Mouse (Mus musculus): Measurements from ENCODE around the gene Gm45618. TPM values are rescaled to one million over a fixed set of nuclear protein-coding genes. Genes with fewer than 3 reads are reported as not detected.
A peak's percentile ranks its signal among the peaks of the same experiment; 100 is the strongest.
"Not testable (repeated sequence)": the region's sequence is repeated elsewhere in the genome, so short reads cannot be mapped to it uniquely, and the experiment has no call there.

The Gm45618 gene
- polyA plus RNA-seq, 1 experiment from 2014 or later = not detected

DNA sequence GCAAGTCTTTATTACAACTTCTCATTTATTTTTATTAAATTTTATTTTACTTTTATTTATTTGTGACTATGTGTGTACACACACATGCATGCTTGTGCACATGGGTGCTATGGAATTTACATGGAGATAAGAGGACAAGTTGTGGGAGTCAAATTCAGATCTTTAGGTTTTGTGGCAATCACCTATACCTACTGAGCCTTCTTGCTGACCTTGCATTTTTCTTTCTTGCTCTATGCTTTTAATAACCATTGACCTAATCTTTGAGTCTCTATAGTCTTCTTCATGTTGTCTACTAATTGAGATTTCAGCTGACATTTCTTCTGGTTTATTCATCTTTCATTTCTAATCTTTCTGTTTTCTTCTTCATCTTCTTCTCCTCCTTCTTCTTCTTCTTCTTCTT is 28.1 kb upstream of the Gm45618 start:
- H3K9me3 ChIP-seq (replicated peaks; ENCODE audit: low read length) = no peaks in the 10 kb centered on the region
- H3K27ac ChIP-seq = no peak overlapping the region
- no peak for DNase-seq (ENCODE audit: low spot score)
- H3K27me3 ChIP-seq (ENCODE audit: insufficient read depth, low read length) = no peaks in the 10 kb centered on the region
- no peaks in the 10 kb centered on the region for H3K4me1 ChIP-seq (replicated peaks; ENCODE audit: insufficient read depth, low read length)
- no peak overlapping the region for H3K9ac ChIP-seq (ENCODE audit: low read depth, low read length)
- no peaks in the 10 kb centered on the region for H3K36me3 ChIP-seq (ENCODE audit: insufficient read depth, low read length)
- no peak for TF ChIP-seq CTCF (IDR thresholded peaks at IDR 0.05; ENCODE audit: low read depth)
- ATAC-seq (replicated peaks; ENCODE audit: low FRiP score, low read depth) = no peak
- H3K4me2 ChIP-seq (ENCODE audit: low read length) = no peak overlapping the region
- no peak overlapping the region for H3K4me3 ChIP-seq (replicated peaks; ENCODE audit: low read depth, low read length)

DNA sequence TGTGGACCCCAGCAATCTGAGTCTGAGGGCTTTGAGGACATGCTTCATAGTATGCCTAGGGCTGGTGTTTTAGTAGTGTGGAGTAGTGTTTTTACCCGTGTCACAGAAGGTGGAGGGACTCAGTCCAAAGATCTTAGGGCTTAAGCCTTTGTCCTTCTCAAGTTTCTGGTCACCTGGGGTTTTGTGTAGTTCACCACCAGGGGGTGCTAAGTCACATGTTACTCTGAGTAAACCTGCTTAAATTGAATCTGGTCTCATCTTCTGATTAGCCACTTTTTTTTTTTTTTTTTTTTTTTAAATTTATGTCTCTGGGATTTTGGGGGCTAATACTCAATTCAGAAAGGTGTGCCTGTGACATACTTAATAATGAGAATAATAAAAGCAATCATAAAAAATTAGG is 25.5 kb upstream of the Gm45618 start:
- 0% methylated on average over 1 of the region's 1 CpGs for WGBS
- ATAC-seq (replicated peaks; ENCODE audit: low FRiP score, low read depth) (no peak), DNase-seq (ENCODE audit: low spot score) (peak; percentile 84)
- Histone ChIP-seq H3K4me3 (replicated peaks; ENCODE audit: low read depth, low read length) (no peak overlapping the region), H3K9ac (ENCODE audit: low read depth, low read length) (no peak overlapping the region), H3K27ac (no peak overlapping the region), H3K27me3 (ENCODE audit: insufficient read depth, low read length) (no peaks in the 10 kb centered on the region), H3K36me3 (ENCODE audit: insufficient read depth, low read length) (no peaks in the 10 kb centered on the region), H3K4me1 (replicated peaks; ENCODE audit: insufficient read depth, low read length) (no peaks in the 10 kb centered on the region), H3K4me2 (ENCODE audit: low read length) (no peak overlapping the region), H3K9me3 (replicated peaks; ENCODE audit: low read length) (no peaks in the 10 kb centered on the region)
- peak; percentile 76 for TF ChIP-seq CTCF (IDR thresholded peaks at IDR 0.05; ENCODE audit: low read depth)

DNA sequence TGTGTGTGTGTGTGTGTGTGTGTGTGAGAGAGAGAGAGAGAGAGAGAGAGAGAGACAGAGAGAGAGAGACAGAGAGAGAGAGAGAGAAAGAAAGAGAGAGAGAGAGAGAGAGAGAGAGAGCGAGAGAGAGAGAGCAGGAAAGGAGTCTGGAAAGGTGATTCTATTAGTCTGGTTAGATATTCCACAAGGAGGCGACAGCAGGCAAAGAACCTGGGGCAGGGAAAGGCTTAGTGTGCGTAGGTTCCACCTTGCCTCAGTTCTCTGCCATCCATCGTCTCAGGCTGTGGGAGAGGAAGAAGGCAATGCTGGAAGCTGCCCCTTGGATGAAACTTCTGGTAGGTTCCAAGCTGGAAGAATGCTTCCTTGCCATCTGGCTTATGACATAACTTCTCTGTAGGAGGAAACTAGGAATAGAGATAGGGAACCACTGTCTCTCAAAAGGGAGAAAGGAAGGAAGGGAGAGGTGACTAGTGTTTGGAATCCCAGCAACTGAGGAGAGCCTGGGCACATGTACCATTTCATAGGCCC is 24.9 kb upstream of the Gm45618 start:
- Histone ChIP-seq H3K9ac (ENCODE audit: low read depth, low read length) (no peak overlapping the region), H3K4me1 (replicated peaks; ENCODE audit: insufficient read depth, low read length) (no peaks in the 10 kb centered on the region), H3K9me3 (replicated peaks; ENCODE audit: low read length) (no peaks in the 10 kb centered on the region), H3K27ac (no peak overlapping the region), H3K27me3 (ENCODE audit: insufficient read depth, low read length) (no peaks in the 10 kb centered on the region), H3K4me3 (replicated peaks; ENCODE audit: low read depth, low read length) (no peak overlapping the region), H3K4me2 (ENCODE audit: low read length) (no peak overlapping the region), H3K36me3 (ENCODE audit: insufficient read depth, low read length) (no peaks in the 10 kb centered on the region)
- ATAC-seq (replicated peaks; ENCODE audit: low FRiP score, low read depth) (no peak), DNase-seq (ENCODE audit: low spot score) (peak; percentile 14)
- WGBS = 32% methylated on average over 4 of the region's 4 CpGs
- TF ChIP-seq CTCF (IDR thresholded peaks at IDR 0.05; ENCODE audit: low read depth) = peak; percentile 40; the same call in 1 of the 2 replicates

DNA sequence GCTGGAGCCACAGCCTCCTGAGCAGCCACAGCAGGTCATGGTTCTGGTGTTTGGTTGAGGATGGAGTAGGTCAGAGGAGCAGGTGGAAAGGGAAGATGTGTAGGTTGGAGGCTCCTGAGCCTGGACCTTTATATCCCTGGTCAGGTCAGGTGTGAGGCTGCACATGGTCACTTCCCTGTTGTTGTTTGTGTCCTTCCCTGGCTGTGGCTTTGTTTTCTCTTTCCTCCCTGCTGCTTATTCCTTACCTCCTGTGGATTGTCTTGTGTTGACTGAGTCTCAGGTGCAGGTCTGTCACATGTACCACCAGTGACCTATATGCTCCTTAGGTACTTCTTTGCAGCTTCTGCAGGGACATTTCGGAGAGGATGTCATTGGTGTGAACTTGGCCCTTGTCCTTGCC is 24.0 kb upstream of the Gm45618 start, which contains the start of gene Gm45337:
Gene Gm45337, minus strand, starts transcription at position 101 of the 400 bp plus-strand sequence.
- no peak for ATAC-seq (replicated peaks; ENCODE audit: low FRiP score, low read depth)
- WGBS = 89% methylated on average over 1 of the region's 1 CpGs

DNA sequence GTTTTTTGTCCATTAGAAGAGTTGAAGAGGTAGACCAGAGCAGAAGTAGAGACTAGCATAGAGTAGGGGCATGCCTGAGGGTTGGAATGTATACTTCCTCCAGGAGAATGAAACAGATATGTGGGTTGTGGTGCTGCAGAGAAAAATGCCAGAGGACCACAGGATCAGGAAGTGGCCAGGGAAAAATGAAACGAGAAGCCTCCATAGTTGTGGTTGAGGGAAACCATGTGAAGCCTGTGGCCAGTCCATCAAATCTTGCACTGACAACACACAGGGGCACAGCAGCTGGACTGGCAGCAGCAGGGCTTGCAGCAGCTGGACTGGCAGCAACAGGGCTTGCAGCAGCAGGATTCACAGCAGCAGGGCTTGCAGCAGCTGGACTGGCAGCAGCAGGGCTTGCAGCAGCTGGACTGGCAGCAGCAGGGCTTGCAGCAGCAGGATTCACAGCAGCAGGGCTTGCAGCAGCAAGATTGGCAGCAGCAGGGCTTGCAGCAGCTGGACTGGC is 23.0 kb upstream of the Gm45618 start:
- H3K36me3 ChIP-seq (ENCODE audit: insufficient read depth, low read length); H3K4me3 ChIP-seq (replicated peaks; ENCODE audit: low read depth, low read length); H3K4me1 ChIP-seq (replicated peaks; ENCODE audit: insufficient read depth, low read length); H3K27ac ChIP-seq; H3K4me2 ChIP-seq (ENCODE audit: low read length); ATAC-seq (replicated peaks; ENCODE audit: low FRiP score, low read depth); H3K27me3 ChIP-seq (ENCODE audit: insufficient read depth, low read length); H3K9ac ChIP-seq (ENCODE audit: low read depth, low read length); DNase-seq (ENCODE audit: low spot score); H3K9me3 ChIP-seq (replicated peaks; ENCODE audit: low read length): not testable (repeated sequence)
- 32% methylated on average over 1 of the region's 1 CpGs for WGBS

More for the DNA sequence above, 24.0 kb upstream of the Gm45618 start, which contains the start of gene Gm45337:
- Histone ChIP-seq H3K4me1 (replicated peaks; ENCODE audit: insufficient read depth, low read length) (no peaks in the 10 kb centered on the region), H3K9me3 (replicated peaks; ENCODE audit: low read length) (no peaks in the 10 kb centered on the region), H3K27me3 (ENCODE audit: insufficient read depth, low read length) (no peaks in the 10 kb centered on the region), H3K4me3 (replicated peaks; ENCODE audit: low read depth, low read length) (no peak within 1 kb of the TSS), H3K4me2 (ENCODE audit: low read length) (no peak within 1 kb of the TSS), H3K36me3 (ENCODE audit: insufficient read depth, low read length) (no peaks in the 10 kb centered on the region), H3K9ac (ENCODE audit: low read depth, low read length) (no peak within 1 kb of the TSS), H3K27ac (no peak within 1 kb of the TSS)
- no peak for DNase-seq (ENCODE audit: low spot score)
- TF ChIP-seq CTCF (IDR thresholded peaks at IDR 0.05; ENCODE audit: low read depth) = no peak

DNA sequence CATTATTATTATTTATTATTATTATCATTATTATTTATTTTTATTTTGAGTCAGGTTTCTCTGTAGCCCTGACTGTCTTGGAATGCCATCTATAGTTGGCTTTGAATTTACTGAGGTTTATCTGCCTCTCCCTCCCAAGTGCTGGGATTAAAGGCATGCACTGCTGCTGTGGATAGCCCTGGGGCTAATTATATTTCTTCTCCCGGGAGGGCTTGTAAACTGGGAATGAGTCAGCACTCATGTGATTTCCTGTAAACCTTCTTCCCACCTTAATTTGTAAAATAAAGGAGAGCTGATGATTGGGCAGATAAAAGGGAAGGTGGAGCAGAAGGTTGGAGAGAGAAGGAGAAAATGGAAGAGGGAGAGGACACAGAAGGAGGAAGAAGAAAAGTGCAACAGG is 20.2 kb upstream of the Gm45618 start:
- no peaks in the 10 kb centered on the region for H3K27me3 ChIP-seq (ENCODE audit: insufficient read depth, low read length)
- H3K9me3 ChIP-seq (replicated peaks; ENCODE audit: low read length) = no peaks in the 10 kb centered on the region
- DNase-seq (ENCODE audit: low spot score) (no peak), ATAC-seq (replicated peaks; ENCODE audit: low FRiP score, low read depth) (no peak)
- WGBS = 0% methylated on average over 1 of the region's 1 CpGs
- no peak overlapping the region for H3K9ac ChIP-seq (ENCODE audit: low read depth, low read length)
- no peak overlapping the region for H3K27ac ChIP-seq
- TF ChIP-seq CTCF (IDR thresholded peaks at IDR 0.05; ENCODE audit: low read depth) = no peak
- H3K4me3 ChIP-seq (replicated peaks; ENCODE audit: low read depth, low read length) = no peak overlapping the region
- no peaks in the 10 kb centered on the region for H3K4me1 ChIP-seq (replicated peaks; ENCODE audit: insufficient read depth, low read length)
- H3K4me2 ChIP-seq (ENCODE audit: low read length) = no peak overlapping the region
- H3K36me3 ChIP-seq (ENCODE audit: insufficient read depth, low read length) = no peaks in the 10 kb centered on the region

DNA sequence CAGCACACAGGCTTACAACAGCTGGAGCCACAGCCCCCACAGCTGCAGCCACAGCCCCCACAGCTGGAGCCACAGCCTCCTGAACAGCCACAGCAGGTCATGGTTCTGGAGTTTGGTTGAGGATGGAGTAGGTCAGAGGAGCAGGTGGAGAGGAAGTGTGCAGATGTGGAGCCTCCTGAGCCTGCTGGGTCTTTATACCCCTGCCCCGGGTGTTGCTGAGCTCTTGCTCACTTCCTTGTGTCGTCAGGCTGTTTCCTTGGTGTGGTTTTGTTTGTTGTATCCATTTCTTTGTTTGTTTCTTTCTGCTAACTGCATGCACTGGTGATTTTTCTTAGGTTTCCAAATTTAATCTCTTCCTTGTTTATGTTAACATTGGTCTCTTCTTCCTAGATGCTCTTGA is 15.4 kb upstream of the Gm45618 start, which contains the start of gene Gm39115:
Gene Gm39115, minus strand, starts transcription at position 101 of the 400 bp plus-strand sequence.
- H3K9ac ChIP-seq (ENCODE audit: low read depth, low read length); H3K36me3 ChIP-seq (ENCODE audit: insufficient read depth, low read length); ATAC-seq (replicated peaks; ENCODE audit: low FRiP score, low read depth); H3K4me2 ChIP-seq (ENCODE audit: low read length); H3K27me3 ChIP-seq (ENCODE audit: insufficient read depth, low read length); H3K27ac ChIP-seq; H3K4me3 ChIP-seq (replicated peaks; ENCODE audit: low read depth, low read length); H3K9me3 ChIP-seq (replicated peaks; ENCODE audit: low read length); DNase-seq (ENCODE audit: low spot score); H3K4me1 ChIP-seq (replicated peaks; ENCODE audit: insufficient read depth, low read length): not testable (repeated sequence)
- WGBS = 30% methylated on average over 2 of the region's 2 CpGs

Measured in kidney, postnatal 0 days (tissue).